Mouse (Mus musculus): ENCODE results near the gene St5.

- no peak for TF ChIP-seq HCFC1 (IDR thresholded peaks at IDR 0.05; ENCODE audit: borderline replicate concordance, insufficient read depth, low read length)
- no peak for TF ChIP-seq ZNF384 (IDR thresholded peaks at IDR 0.05; ENCODE audit: low read depth, low read length)
These were observed 177.4 kb downstream of the St5 start for GRCm38 (mm10) chr7:109525740-109526663.
